Mouse (Mus musculus): Measurements from ENCODE around the gene Hspa1l.
"Not testable (repeated sequence)": the region's sequence is repeated elsewhere in the genome, so short reads cannot be mapped to it uniquely, and the experiment has no call there.

Gene Hspa1l

DNA sequence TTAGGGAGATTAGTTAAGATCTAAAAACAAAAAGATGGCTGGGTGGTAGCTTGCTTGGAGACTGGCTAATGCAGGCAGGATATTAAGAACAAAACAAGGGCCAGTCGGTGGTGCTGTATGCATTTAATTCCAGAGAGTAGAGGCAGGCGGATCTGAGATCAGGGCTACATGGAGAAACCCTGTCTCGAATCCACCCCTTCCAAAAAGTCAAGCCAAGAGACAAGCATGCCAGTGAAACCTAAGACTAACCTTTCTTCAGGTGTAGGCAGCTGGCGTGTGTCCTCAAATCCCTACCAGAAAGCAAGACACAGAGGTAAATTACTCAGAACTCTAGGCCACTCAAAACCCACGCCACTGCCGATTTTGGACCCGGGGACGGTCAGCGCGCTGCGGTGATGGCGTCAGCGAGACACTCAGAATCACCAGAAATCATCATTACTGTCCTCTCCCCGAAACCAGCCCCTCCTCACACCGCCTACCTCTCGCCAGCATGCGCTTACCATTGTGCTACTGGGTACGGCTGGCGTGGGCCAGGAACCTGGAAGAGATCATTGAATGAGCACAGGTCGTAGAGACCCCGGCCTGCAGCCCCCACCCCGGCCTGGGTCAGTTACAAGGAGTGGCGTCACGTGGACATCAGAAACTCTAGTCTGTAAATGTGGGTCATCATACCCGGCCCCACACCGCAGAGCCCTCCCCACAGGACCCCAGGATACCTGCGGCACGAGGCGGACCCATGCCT is 20.7 kb upstream of the Hspa1l start:
- no peak for DNase-seq (ENCODE audit: low read depth, low spot score)

- DNase-seq (ENCODE audit: low read depth, low spot score): no peak
These were observed 20.0 kb upstream of the Hspa1l start for GRCm38 (mm10) chr17:34952378-34953040.

- no peak for DNase-seq (ENCODE audit: low read depth, low spot score)
These were observed 19.2 kb upstream of the Hspa1l start for GRCm38 (mm10) chr17:34953258-34953657.

DNA sequence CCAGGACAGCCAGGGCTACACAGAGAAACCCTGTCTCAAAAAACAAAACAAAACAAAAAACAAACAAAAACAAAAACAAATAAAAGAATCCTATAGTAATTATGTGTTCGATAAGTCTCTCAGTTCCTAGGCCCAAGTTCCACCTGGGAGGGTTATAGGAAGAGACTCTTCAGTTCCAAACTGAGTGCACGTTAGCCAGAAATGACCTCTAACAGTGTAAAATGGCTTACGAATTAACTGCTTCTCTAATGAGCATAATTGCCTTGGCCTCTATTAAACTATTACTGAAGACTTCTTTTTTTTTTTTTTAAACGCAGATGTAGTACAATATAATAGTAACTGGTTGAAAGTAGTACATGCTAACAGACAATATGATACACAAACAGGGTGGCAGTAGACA is 18.6 kb upstream of the Hspa1l start:
- no peak for DNase-seq (ENCODE audit: low read depth, low spot score)

DNA sequence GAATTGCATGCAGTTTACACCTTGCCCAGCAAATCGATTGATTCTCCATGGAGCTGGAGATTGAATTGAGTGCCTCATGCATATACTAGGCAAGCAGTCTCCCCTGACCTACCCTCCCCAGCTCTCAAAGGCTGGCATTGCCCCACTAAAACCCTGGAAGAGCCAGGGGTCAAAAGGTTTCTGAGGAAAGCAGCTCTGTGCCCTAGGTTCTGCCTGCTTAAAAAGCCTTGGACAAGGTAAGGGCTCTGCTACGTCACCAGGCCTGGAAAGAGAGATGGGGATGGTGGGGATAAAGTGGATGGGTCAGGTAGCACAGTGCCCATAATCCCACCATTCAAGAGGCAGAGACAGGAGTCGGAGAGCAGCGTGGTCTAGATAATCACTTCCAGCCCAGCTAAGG is 17.7 kb upstream of the Hspa1l start:
- DNase-seq (ENCODE audit: low read depth, low spot score): no peak

DNA sequence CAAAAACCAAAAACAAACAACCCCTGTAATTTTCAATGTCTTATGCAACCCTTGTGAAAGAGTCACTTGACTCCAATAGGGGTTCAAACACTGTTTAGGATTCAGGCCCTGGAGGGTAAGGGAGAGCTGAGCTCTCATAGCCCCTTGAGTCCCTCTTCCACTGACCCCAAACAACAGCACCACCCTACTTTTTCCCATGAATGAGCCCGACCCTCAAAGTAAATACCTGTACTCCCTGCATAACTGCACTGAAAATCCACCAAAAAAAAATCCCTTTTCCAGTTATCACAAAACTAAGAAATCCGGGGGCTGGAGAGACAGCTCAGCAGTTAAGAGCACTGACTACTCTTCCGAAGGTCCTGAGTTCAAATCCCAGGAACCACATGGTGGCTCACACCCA is 16.6 kb upstream of the Hspa1l start:
- DNase-seq (ENCODE audit: low read depth, low spot score): no peak

DNA sequence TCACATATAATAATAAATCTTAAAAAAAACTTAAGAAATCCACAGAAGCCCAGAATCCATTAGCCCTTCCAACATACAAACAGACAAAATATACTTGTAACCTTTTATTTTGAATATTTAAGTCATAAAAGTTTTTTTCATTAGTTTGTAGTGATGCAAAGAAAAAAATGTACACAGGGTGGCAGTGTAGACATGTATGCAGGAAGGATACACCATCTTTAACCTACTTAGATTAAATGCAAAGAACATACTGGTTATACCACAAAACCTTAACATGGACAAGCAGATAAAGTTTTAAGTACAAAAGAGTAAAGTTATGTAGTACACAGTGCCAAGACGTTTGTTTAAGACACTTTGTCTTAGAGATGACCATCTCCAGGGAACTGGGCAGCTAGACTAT is 16.2 kb upstream of the Hspa1l start:
- no peak for DNase-seq (ENCODE audit: low read depth, low spot score)

DNA sequence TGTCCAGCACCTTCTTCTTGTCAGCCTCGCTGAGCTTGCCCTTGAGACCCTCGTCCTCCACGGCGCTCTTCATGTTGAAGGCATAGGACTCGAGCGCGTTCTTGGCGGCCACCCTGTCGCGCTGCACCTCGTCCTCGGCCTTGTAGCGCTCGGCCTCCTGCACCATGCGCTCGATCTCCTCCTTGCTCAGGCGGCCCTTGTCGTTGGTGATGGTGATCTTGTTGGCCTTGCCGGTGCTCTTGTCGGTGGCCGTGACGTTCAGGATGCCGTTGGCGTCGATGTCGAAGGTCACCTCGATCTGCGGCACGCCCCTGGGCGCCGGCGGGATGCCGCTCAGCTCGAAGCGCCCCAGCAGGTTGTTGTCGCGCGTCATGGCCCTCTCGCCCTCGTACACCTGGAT is 15.2 kb upstream of the Hspa1l start:
- DNase-seq (ENCODE audit: low read depth, low spot score): not testable (repeated sequence)

- not testable (repeated sequence) for DNase-seq (ENCODE audit: low read depth, low spot score)
These were observed 14.5 kb upstream of the Hspa1l start for GRCm38 (mm10) chr17:34957966-34958365.

DNA sequence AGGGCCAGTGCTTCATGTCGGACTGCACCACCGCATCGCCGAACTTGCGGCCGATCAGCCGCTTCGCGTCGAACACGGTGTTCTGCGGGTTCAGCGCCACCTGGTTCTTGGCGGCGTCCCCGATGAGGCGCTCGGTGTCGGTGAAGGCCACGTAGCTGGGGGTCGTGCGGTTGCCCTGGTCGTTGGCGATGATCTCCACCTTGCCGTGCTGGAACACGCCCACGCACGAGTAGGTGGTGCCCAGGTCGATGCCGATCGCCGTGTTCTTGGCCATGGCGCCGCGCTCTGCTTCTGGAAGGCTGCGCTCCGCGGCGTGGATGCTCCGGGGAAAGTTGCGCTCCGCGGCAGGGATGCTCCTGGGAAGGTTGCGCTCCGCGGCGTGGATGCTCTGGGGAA is 13.8 kb upstream of the Hspa1l start:
- not testable (repeated sequence) for DNase-seq (ENCODE audit: low read depth, low spot score)

GRCm38 (mm10) chr17:34959130-34959778 is 13.2 kb upstream of the Hspa1l start, which contains the start of gene Hspa1b:
TSS of gene Hspa1b (minus strand) at chr17:34959238.
- DNase-seq (ENCODE audit: low read depth, low spot score): not testable (repeated sequence)

DNA sequence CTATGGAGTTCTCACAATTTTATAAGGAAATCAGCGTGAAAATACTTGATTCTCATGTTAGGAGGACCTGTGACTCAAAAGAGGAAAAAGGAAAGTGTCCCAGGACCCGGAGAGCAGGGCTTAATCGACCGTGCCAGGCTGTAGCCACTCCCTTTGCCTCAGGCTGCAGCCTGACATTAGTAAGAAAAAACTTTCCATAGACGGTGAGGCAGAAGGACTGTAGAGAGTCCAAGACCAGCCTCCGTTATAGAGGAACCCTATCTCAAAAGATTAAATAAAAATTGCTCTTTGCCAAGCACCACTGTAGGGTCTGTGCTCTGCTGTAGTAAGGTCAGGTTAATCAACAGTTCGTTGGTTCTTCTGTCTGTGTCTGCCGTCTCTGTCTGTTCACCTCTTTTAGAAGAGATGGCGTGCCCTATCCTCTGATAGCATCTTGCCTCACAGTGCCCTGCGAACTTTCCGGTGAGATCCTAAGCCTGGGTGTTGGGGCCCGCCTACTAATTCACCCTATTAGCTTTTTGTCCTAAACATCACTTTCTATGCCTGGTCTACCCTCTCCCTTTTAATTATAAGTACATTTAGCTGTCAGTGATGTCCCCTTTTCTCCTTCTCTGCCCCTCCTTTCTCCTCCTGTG is 12.5 kb upstream of the Hspa1l start:
- no peak for DNase-seq (ENCODE audit: low read depth, low spot score)

- DNase-seq (ENCODE audit: low read depth, low spot score): no peak
These were observed 11.6 kb upstream of the Hspa1l start for GRCm38 (mm10) chr17:34960702-34961493.

DNA sequence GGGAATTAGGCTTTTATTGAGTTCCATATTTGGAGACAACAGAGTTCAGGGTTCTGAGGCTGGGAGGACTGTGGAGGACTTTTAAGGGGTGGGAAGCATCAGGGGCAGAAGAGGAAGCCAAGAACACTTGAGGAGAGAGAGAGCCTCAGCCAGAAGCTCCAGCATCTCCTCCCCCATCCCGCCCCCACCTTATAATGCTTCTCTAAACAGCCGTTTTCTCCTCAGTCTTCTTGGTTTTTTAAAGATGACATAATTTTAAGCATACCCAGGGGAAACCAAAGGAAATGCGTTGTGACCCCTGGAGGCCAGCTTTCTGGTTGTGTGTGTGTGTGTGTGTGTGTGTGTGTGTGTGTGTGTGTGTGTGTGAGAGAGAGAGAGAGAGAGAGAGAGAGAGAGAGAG is 10.4 kb upstream of the Hspa1l start:
- no peak for DNase-seq (ENCODE audit: low read depth, low spot score)

DNA sequence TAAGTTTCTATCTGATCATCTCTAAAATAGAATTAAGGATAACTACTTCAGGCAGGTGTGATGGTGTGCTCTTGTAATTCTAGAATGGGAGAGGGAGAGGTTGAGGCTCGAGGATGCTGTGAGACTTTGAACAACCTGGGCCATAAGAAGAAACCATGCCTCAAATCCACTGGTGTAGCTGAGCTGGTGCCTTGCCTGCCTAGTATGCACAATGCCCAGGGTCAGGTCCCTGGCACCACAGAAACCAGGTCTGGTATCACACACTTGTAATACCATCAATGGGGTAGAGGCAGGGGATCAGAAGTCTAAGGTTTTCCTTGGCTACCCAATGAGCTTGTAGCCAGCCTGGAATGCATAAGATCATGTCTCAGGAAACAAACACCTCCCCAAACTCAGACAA is 9.7 kb upstream of the Hspa1l start:
- no peak for DNase-seq (ENCODE audit: low read depth, low spot score)

GRCm38 (mm10) chr17:34964640-34965049 is 7.9 kb upstream of the Hspa1l start:
- no peak for DNase-seq (ENCODE audit: low read depth, low spot score)

DNA sequence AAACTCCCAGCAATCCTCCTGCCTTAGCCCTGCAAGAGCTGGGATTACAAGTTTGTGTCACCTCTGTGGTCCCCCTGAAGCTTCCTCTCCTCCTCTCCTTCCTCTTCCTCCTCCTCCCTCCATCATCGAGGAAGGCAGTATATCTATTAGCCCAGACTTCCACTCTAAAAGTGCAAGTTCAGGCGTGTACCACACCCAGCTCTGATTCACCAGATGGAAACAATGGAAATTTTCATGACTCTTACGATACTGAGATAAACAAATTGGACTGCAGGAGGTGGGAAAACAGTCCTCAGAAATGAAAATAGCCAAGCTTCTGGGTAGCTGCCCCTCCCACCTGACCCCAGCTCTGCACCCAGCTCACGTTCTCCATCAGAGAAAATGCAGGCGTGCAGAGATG is 6.9 kb upstream of the Hspa1l start:
- DNase-seq (ENCODE audit: low read depth, low spot score): no peak

DNA sequence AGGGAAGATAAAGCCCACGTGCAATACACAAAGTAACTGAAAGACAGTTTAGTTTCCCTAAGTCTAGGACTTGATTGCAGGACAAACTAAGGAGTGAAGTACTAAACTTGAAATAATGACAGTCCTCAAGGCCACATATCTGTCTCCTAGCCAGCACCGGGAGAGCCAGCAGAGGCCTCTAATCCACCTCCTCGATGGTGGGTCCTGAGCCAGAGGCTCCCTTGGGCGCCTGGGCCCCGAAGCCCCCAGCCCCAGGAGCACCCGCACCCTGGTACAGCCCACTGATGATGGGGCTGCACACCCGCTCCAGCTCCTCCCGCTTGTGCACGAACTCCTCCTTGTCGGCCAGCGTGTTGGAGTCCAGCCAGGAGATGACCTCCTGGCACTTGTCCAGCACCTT is 2.7 kb upstream of the Hspa1l start, which contains the start of gene Gm20481:
Gm20481 (plus strand) TSS at position 91 of the 400 bp plus-strand sequence.
- DNase-seq (ENCODE audit: low read depth, low spot score): not testable (repeated sequence)

- not testable (repeated sequence) for DNase-seq (ENCODE audit: low read depth, low spot score)
These were observed 1.7 kb upstream of the Hspa1l start for GRCm38 (mm10) chr17:34970850-34971249.

- DNase-seq (ENCODE audit: low read depth, low spot score): not testable (repeated sequence)
These were observed 822 bp upstream of the Hspa1l start for GRCm38 (mm10) chr17:34971694-34972068.

Data from WW6 (cell line).